Mouse (Mus musculus) heart, postnatal 36 days (tissue): ENCODE data around the gene Itgb4. TPM values are rescaled to one million over a fixed set of nuclear protein-coding genes. Genes with fewer than 3 reads are reported as not detected.

ENCODE experiments used
- DNase-seq, 2 experiments: peaks; one replicate each; pipeline ENCODE4 v3.0.0; 2021 to 2022
- intact Hi-C: fragments of 180-260 bp; cut with DNase I; formaldehyde crosslinking; loops from one replicate; pipeline ENCODE4 v1.15.1; 2025
- total RNA-seq, 2 experiments: library from RNA; stranded (reverse); gene quantifications; 2 replicates each; pipeline ENCODE4 v1.2.3; 2021

The Itgb4 gene
- 1 to 10 TPM; 2.6 to 3.4 TPM for total RNA-seq

- DNase-seq: peak; percentile 17 to 30
- intact Hi-C loops: no loop called here
Observed at GRCm38 (mm10) chr11:115974309-115975082, at the start of gene Itgb4. TSS of gene Itgb4 (plus strand) at chr11:115974709.

- DNase-seq: no peak
- intact Hi-C loops: no loop called here
Observed at GRCm38 (mm10) chr11:115929031-115929430, 45.5 kb upstream of the Itgb4 start.

GRCm38 (mm10) chr11:115929818-115930217 lies 44.7 kb upstream of the Itgb4 start:
- no peak for DNase-seq
- intact Hi-C loops: loop anchor here (5.0 kb wide), 1 partner anchor 202 kb away; the partner anchor contains the start of gene Trim65

GRCm38 (mm10) chr11:115931235-115931634 lies 43.3 kb upstream of the Itgb4 start:
- intact Hi-C loops: loop anchor here (5.0 kb wide), 1 partner anchor 201 kb away; the partner anchor contains the start of gene Trim65
- no peak for DNase-seq

GRCm38 (mm10) chr11:115933108-115933746 lies 41.3 kb upstream of the Itgb4 start, which contains the start of the genes Sap30bp and Recql5:
TSS of gene Sap30bp (plus strand) at chr11:115933282.
TSS of gene Recql5 (minus strand) at chr11:115933477.
- intact Hi-C loops: loop anchor here (5.0 kb wide), 1 partner anchor 199 kb away; the partner anchor contains the start of gene Trim65
- peak; percentile 96 to 97 for DNase-seq

- intact Hi-C loops: loop anchor here (5.0 kb wide), 1 partner anchor 199 kb away; the partner anchor contains the start of gene Trim65
- DNase-seq: no peak
Observed at GRCm38 (mm10) chr11:115933747-115934110, 40.8 kb upstream of the Itgb4 start.

GRCm38 (mm10) chr11:115939690-115940329 lies 34.7 kb upstream of the Itgb4 start:
- intact Hi-C loops: loop anchor here (1.0 to 5.0 kb wide), 3 partner anchors 59 to 282 kb away; no protein-coding TSS in a partner anchor
- DNase-seq: peak; percentile 56 to 68

- intact Hi-C loops: loop anchor here (5.0 kb wide), 2 partner anchors 140 to 280 kb away; no protein-coding TSS in a partner anchor
- no peak for DNase-seq
Observed at GRCm38 (mm10) chr11:115941980-115942379, 32.5 kb upstream of the Itgb4 start.

GRCm38 (mm10) chr11:115945247-115945646 lies 29.3 kb upstream of the Itgb4 start:
- DNase-seq: no peak
- intact Hi-C loops: no loop called here

- DNase-seq: no peak
- intact Hi-C loops: no loop called here
Observed at GRCm38 (mm10) chr11:115946221-115946828, 28.2 kb upstream of the Itgb4 start.

GRCm38 (mm10) chr11:115948316-115948715 lies 26.2 kb upstream of the Itgb4 start:
- intact Hi-C loops: no loop called here
- no peak for DNase-seq

GRCm38 (mm10) chr11:115950719-115951118 lies 23.8 kb upstream of the Itgb4 start:
- intact Hi-C loops: no loop called here
- DNase-seq: no peak

- no peak for DNase-seq
- intact Hi-C loops: no loop called here
Observed at GRCm38 (mm10) chr11:115954712-115955111, 19.8 kb upstream of the Itgb4 start.

GRCm38 (mm10) chr11:115955195-115955858 lies 19.2 kb upstream of the Itgb4 start:
- DNase-seq: no peak

GRCm38 (mm10) chr11:115956453-115956852 lies 18.1 kb upstream of the Itgb4 start:
- intact Hi-C loops: no loop called here
- no peak for DNase-seq

More at GRCm38 (mm10) chr11:115955195-115955858, 19.2 kb upstream of the Itgb4 start:
- intact Hi-C loops: no loop called here

- DNase-seq: no peak
- intact Hi-C loops: no loop called here
Observed at GRCm38 (mm10) chr11:115957971-115958370, 16.5 kb upstream of the Itgb4 start.

GRCm38 (mm10) chr11:115959018-115959417 lies 15.5 kb upstream of the Itgb4 start:
- intact Hi-C loops: no loop called here
- no peak for DNase-seq

- intact Hi-C loops: no loop called here
- no peak for DNase-seq
Observed at GRCm38 (mm10) chr11:115962651-115963412, 11.7 kb upstream of the Itgb4 start.

- intact Hi-C loops: no loop called here
- peak in 1 of 2 experiments; percentile 49 for DNase-seq
Observed at GRCm38 (mm10) chr11:115964977-115965604, 9.4 kb upstream of the Itgb4 start.
